10 mouse cellular contexts compared by ENCODE assay signal in genomic region chr3:110700122-110700521, GRCm38 (mm10).
"Had no signal": no experiment of that assay in that cellular context is flagged by ENCODE, and none has a peak within 500 bp of the region (broad histone marks: within the 10 kb centered on the region; RNA-seq: fewer than 3 reads in every experiment).

No protein-coding gene starts in this region.

- H3K27me3 ChIP-seq: limb, embryonic 13.5 days; midbrain, embryonic 13.5 days; neural tube, embryonic 15.5 days had no signal

- H3K4me3 ChIP-seq: limb, embryonic 13.5 days; midbrain, embryonic 13.5 days; myocyte; neural tube, embryonic 15.5 days had no signal

- H3K9ac ChIP-seq: limb, embryonic 13.5 days; liver, embryonic 14.5 days; midbrain, embryonic 13.5 days; neural tube, embryonic 15.5 days had no signal

- ATAC-seq: midbrain, embryonic 13.5 days had no signal

- H3K4me1 ChIP-seq: limb, embryonic 13.5 days; midbrain, embryonic 13.5 days; neural tube, embryonic 15.5 days had no signal

- H3K27ac ChIP-seq: limb, embryonic 13.5 days; liver, embryonic 14.5 days; midbrain, embryonic 13.5 days; neural tube, embryonic 15.5 days; stomach, postnatal 0 days had no signal

- H3K36me3 ChIP-seq: limb, embryonic 13.5 days; midbrain, embryonic 13.5 days; neural tube, embryonic 15.5 days had no signal

- DNase-seq: left cerebral cortex, postnatal 4 days; lung, adult 18-20 months; thymus, adult 18-20 months; thymus, postnatal 14 days had no signal

- H3K9me3 ChIP-seq: limb, embryonic 13.5 days; midbrain, embryonic 13.5 days; neural tube, embryonic 15.5 days had no signal

- H3K4me2 ChIP-seq: limb, embryonic 13.5 days; midbrain, embryonic 13.5 days; neural tube, embryonic 15.5 days had no signal
